Mouse (Mus musculus): Measurements from ENCODE around the gene Gm10337. TPM values are rescaled to one million over a fixed set of nuclear protein-coding genes. Genes with fewer than 3 reads are reported as not detected.

Gene Gm10337
- polyA plus RNA-seq (2014; fragmentation: Nextera tagmentation; extraction: Ambion mirVana): 8.5 TPM in 1 of 2 replicates, not detected in the other

DNA sequence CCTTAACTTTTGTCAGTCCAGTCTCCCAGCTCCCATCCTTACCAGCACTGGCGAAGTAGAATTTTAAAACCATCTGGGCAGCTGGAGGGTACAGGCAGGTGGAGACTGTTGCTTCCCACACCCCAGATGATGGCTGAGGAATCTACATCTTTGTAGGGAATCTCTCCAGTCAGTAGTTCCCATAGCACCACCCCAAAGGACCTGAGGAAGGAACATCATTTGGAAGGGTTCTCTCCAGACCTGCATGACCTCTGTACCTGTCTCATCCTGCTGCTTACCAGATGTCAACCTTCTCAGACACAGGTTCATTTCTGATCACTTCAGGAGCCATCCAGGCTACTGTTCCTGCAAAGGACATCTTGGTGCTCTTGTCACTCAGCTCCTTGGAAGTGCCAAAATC lies at the start of gene Gm10337:
TSS of gene Gm10337 (plus strand) at position 276 of the 400 bp plus-strand sequence.
- H3K4me2 ChIP-seq (ENCODE audit: low read depth, low read length): no peak within 1 kb of the TSS

DNA sequence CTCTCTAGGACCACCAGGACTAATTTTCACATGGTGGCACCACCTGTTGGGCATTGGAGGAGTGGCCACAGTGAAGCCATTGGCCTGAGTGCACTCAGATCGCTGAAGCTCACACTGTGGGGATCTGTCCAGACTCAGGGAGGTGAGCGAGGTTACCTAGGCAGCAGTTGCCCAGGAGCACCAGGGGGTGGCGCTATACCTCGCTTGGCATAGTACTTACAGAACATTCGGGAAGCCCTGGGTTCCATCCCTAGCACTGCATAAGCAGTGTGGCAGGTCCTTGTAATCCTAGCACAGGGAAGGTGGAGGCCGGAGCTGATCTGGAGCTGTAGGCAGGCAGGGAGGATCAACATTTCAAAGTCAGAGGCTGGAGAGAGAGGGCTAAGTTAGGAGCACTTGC lies 47.5 kb upstream of the Gm10337 start:
- WGBS: 38% methylated on average over 6 of the region's 6 CpGs

More for the DNA sequence above, at the start of gene Gm10337:
- Histone ChIP-seq H3K9ac (replicated peaks; ENCODE audit: low read depth, low read length) (no peak within 1 kb of the TSS), H3K4me3 (ENCODE audit: low read depth, low read length) (no peak within 1 kb of the TSS), H3K27me3 (ENCODE audit: control insufficient read depth, insufficient read depth, low read length) (no peaks in the 10 kb centered on the region), H3K4me1 (ENCODE audit: control insufficient read depth, insufficient read depth, low read length) (0 out of 2 replicates have a peak, but pooled peaks cover 3% of the 10 kb centered on the region), H3K27ac (ENCODE audit: low read depth, low read length) (no peak within 1 kb of the TSS), H3K9me3 (ENCODE audit: control insufficient read depth, low read length) (no peaks in the 10 kb centered on the region), H3K36me3 (ENCODE audit: control insufficient read depth, insufficient read depth, low read length) (peaks cover 69% of the 10 kb centered on the region)
- 91% methylated on average over 1 of the region's 1 CpGs for WGBS
- no peak for ATAC-seq (ENCODE audit: low read depth)

DNA sequence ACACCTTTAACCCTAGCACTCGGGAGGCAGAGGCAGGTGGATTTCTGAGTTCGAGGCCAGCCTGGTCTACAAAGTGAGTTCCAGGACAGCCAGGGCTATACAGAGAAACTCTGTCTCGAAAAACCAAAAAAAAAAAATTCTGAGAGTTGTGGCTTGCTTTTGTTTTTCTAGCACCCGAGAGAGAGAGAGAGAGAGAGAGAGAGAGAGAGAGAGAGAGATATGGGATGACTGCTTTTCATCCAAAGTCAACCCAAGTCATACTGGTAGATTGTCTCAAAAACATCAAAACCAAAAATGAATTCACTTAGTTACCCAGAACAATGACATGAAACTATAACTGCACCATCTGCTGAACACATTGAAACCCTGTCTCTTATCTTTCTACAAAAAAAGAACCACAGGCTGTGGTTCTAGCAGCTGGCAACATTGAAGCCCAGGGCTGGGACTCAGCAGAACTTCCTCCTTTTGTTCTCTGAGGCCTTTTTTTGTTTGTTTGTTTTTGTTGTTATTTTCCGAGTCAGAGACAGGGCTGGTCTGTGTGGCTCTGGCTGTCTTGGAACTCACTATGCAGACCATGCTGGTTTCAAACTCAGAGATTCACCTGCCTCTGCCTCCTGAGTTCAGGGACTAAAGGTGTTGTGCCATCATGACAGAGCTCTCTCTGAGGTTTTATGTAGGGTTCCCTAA lies 45.3 kb upstream of the Gm10337 start:
- 0 out of 2 replicates have a peak, but pooled peaks cover 8% of the 10 kb centered on the region for H3K4me1 ChIP-seq (ENCODE audit: control insufficient read depth, insufficient read depth, low read length)
- 84% methylated on average over 5 of the region's 5 CpGs for WGBS
- ATAC-seq (ENCODE audit: low read depth): no peak
- no peaks in the 10 kb centered on the region for H3K9me3 ChIP-seq (ENCODE audit: control insufficient read depth, low read length)
- no peaks in the 10 kb centered on the region for H3K27me3 ChIP-seq (ENCODE audit: control insufficient read depth, insufficient read depth, low read length)
- H3K9ac ChIP-seq (replicated peaks; ENCODE audit: low read depth, low read length): no peak overlapping the region
- peak overlapping the region; percentile 66 for H3K4me2 ChIP-seq (ENCODE audit: low read depth, low read length)
- H3K27ac ChIP-seq (ENCODE audit: low read depth, low read length): no peak overlapping the region
- H3K36me3 ChIP-seq (ENCODE audit: control insufficient read depth, insufficient read depth, low read length): peaks cover 3% of the 10 kb centered on the region; the same call in 1 of the 2 replicates
- peak overlapping the region; percentile 41 for H3K4me3 ChIP-seq (ENCODE audit: low read depth, low read length)

More for the DNA sequence above, 47.5 kb upstream of the Gm10337 start:
- no peak overlapping the region for H3K27ac ChIP-seq (ENCODE audit: low read depth, low read length)
- no peak for ATAC-seq (ENCODE audit: low read depth)
- no peaks in the 10 kb centered on the region for H3K9me3 ChIP-seq (ENCODE audit: control insufficient read depth, low read length)
- no peak overlapping the region for H3K9ac ChIP-seq (replicated peaks; ENCODE audit: low read depth, low read length)
- H3K4me1 ChIP-seq (ENCODE audit: control insufficient read depth, insufficient read depth, low read length): 0 out of 2 replicates have a peak, but pooled peaks cover 8% of the 10 kb centered on the region
- H3K27me3 ChIP-seq (ENCODE audit: control insufficient read depth, insufficient read depth, low read length): no peaks in the 10 kb centered on the region
- no peak overlapping the region for H3K4me2 ChIP-seq (ENCODE audit: low read depth, low read length)
- no peak overlapping the region for H3K4me3 ChIP-seq (ENCODE audit: low read depth, low read length)
- H3K36me3 ChIP-seq (ENCODE audit: control insufficient read depth, insufficient read depth, low read length): no peaks in the 10 kb centered on the region

- H3K27me3 ChIP-seq (ENCODE audit: control insufficient read depth, insufficient read depth, low read length): no peaks in the 10 kb centered on the region
- under 1% methylated on average over 19 of the region's 19 CpGs for WGBS
- H3K4me1 ChIP-seq (ENCODE audit: control insufficient read depth, insufficient read depth, low read length): 0 out of 2 replicates have a peak, but pooled peaks cover 8% of the 10 kb centered on the region
- peak; percentile 85 for ATAC-seq (ENCODE audit: low read depth)
- peak within 1 kb of the TSS; percentile 66 for H3K4me2 ChIP-seq (ENCODE audit: low read depth, low read length)
- peaks cover 3% of the 10 kb centered on the region; the same call in 1 of the 2 replicates for H3K36me3 ChIP-seq (ENCODE audit: control insufficient read depth, insufficient read depth, low read length)
- H3K4me3 ChIP-seq (ENCODE audit: low read depth, low read length): peak within 1 kb of the TSS; percentile 41
- H3K9ac ChIP-seq (replicated peaks; ENCODE audit: low read depth, low read length): peak within 1 kb of the TSS; percentile 42; the same call in 1 of the 2 replicates
- no peaks in the 10 kb centered on the region for H3K9me3 ChIP-seq (ENCODE audit: control insufficient read depth, low read length)
- H3K27ac ChIP-seq (ENCODE audit: low read depth, low read length): no peak within 1 kb of the TSS
These were observed 44.6 kb upstream of the Gm10337 start, which contains the start of gene Prr13 for GRCm38 (mm10) chr15:102458904-102459317. Gene Prr13 (plus strand): TSS chr15:102459028.

GRCm38 (mm10) chr15:102459381-102459780 lies 44.1 kb upstream of the Gm10337 start:
- peaks cover 3% of the 10 kb centered on the region; the same call in 1 of the 2 replicates for H3K36me3 ChIP-seq (ENCODE audit: control insufficient read depth, insufficient read depth, low read length)
- no peaks in the 10 kb centered on the region for H3K27me3 ChIP-seq (ENCODE audit: control insufficient read depth, insufficient read depth, low read length)
- no peak for ATAC-seq (ENCODE audit: low read depth)
- H3K4me3 ChIP-seq (ENCODE audit: low read depth, low read length): peak overlapping the region; percentile 41
- no peak overlapping the region for H3K27ac ChIP-seq (ENCODE audit: low read depth, low read length)
- H3K9me3 ChIP-seq (ENCODE audit: control insufficient read depth, low read length): no peaks in the 10 kb centered on the region
- WGBS: 37% methylated on average over 6 of the region's 6 CpGs
- 0 out of 2 replicates have a peak, but pooled peaks cover 8% of the 10 kb centered on the region for H3K4me1 ChIP-seq (ENCODE audit: control insufficient read depth, insufficient read depth, low read length)
- H3K9ac ChIP-seq (replicated peaks; ENCODE audit: low read depth, low read length): peak overlapping the region; percentile 42; the same call in 1 of the 2 replicates
- peak overlapping the region; percentile 66 for H3K4me2 ChIP-seq (ENCODE audit: low read depth, low read length)

DNA sequence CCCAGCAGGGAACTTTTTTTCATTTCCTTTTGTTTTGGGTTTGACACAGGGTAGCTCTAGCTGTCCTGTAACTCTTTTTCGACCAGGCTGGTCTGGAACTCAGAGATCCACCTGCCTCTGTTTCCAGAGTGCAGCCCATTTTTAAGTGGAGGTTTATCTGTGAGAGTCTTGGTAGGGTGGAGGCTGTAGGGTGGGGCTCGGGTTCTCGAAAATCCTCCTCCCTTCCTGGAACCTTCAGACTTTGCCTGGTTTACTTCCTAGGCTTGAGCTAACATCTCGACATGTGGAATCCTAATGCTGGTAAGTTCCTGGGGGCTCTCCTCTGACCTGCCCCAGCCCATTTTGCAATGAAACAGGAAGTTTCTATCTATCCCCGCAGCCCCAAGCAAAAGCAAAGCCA lies 43.7 kb upstream of the Gm10337 start:
- Histone ChIP-seq H3K4me2 (ENCODE audit: low read depth, low read length) (peak overlapping the region; percentile 66), H3K4me3 (ENCODE audit: low read depth, low read length) (no peak overlapping the region), H3K27me3 (ENCODE audit: control insufficient read depth, insufficient read depth, low read length) (no peaks in the 10 kb centered on the region), H3K36me3 (ENCODE audit: control insufficient read depth, insufficient read depth, low read length) (peaks cover 3% of the 10 kb centered on the region; the same call in 1 of the 2 replicates), H3K9me3 (ENCODE audit: control insufficient read depth, low read length) (no peaks in the 10 kb centered on the region), H3K4me1 (ENCODE audit: control insufficient read depth, insufficient read depth, low read length) (0 out of 2 replicates have a peak, but pooled peaks cover 8% of the 10 kb centered on the region), H3K27ac (ENCODE audit: low read depth, low read length) (no peak overlapping the region), H3K9ac (replicated peaks; ENCODE audit: low read depth, low read length) (no peak overlapping the region; the same call in 1 of the 2 replicates)
- 72% methylated on average over 5 of the region's 5 CpGs for WGBS
- ATAC-seq (ENCODE audit: low read depth): no peak

- H3K9me3 ChIP-seq (ENCODE audit: control insufficient read depth, low read length): no peaks in the 10 kb centered on the region
- H3K4me1 ChIP-seq (ENCODE audit: control insufficient read depth, insufficient read depth, low read length): 0 out of 2 replicates have a peak, but pooled peaks cover 8% of the 10 kb centered on the region
- H3K27ac ChIP-seq (ENCODE audit: low read depth, low read length): no peak overlapping the region
- no peak overlapping the region for H3K9ac ChIP-seq (replicated peaks; ENCODE audit: low read depth, low read length)
- no peaks in the 10 kb centered on the region for H3K27me3 ChIP-seq (ENCODE audit: control insufficient read depth, insufficient read depth, low read length)
- H3K4me2 ChIP-seq (ENCODE audit: low read depth, low read length): no peak overlapping the region
- peaks cover 3% of the 10 kb centered on the region; the same call in 1 of the 2 replicates for H3K36me3 ChIP-seq (ENCODE audit: control insufficient read depth, insufficient read depth, low read length)
- ATAC-seq (ENCODE audit: low read depth): no peak
- H3K4me3 ChIP-seq (ENCODE audit: low read depth, low read length): no peak overlapping the region
- 84% methylated on average over 12 of the region's 12 CpGs for WGBS
These were observed 43.1 kb upstream of the Gm10337 start for GRCm38 (mm10) chr15:102460409-102460808.

DNA sequence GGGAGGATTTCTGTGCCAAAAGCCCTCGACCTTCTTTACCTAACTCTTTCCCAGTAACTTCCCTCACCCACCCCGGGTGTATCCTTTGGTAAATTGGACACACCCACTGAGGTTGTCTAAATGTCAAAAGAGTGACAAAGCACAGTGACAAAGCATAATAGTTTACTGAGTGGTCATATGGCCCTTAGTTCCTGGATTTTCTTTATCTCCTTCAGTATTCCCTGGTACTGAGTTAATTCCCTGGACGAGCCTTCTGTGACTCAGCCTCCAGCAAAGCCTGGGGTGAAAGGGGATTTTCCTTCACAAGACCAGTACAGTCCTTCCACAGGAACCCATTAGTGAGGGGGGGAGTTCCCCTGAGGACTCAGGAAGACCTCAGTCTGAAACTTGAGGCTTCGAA lies 42.6 kb upstream of the Gm10337 start:
- Histone ChIP-seq H3K9me3 (ENCODE audit: control insufficient read depth, low read length) (no peaks in the 10 kb centered on the region), H3K4me3 (ENCODE audit: low read depth, low read length) (no peak overlapping the region), H3K27me3 (ENCODE audit: control insufficient read depth, insufficient read depth, low read length) (no peaks in the 10 kb centered on the region), H3K27ac (ENCODE audit: low read depth, low read length) (no peak overlapping the region), H3K9ac (replicated peaks; ENCODE audit: low read depth, low read length) (no peak overlapping the region), H3K4me2 (ENCODE audit: low read depth, low read length) (no peak overlapping the region), H3K36me3 (ENCODE audit: control insufficient read depth, insufficient read depth, low read length) (peaks cover 3% of the 10 kb centered on the region; the same call in 1 of the 2 replicates), H3K4me1 (ENCODE audit: control insufficient read depth, insufficient read depth, low read length) (0 out of 2 replicates have a peak, but pooled peaks cover 8% of the 10 kb centered on the region)
- no peak for ATAC-seq (ENCODE audit: low read depth)
- WGBS: 74% methylated on average over 4 of the region's 4 CpGs
